Mouse (Mus musculus) kidney, postnatal 36 days (tissue): ENCODE measurements around the gene Eci1.
A peak's percentile ranks its signal among the peaks of the same experiment; 100 is the strongest.
"Not testable (repeated sequence)": the region's sequence is repeated elsewhere in the genome, so short reads cannot be mapped to it uniquely, and the experiment has no call there.

ENCODE experiments used
- DNase-seq, 2 experiments: peaks; one replicate each; pipeline ENCODE4 v3.0.0; 2021 to 2022; ENCODE audit warnings: mixed read lengths in 2 of 2

Gene Eci1

GRCm38 (mm10) chr17:24426471-24427169 is at the start of gene Eci1:
Gene Eci1, plus strand, starts transcription at chr17:24426641.
- DNase-seq, result peak; percentile 98 to 99

- no peak for DNase-seq
These were observed 47.9 kb upstream of the Eci1 start for GRCm38 (mm10) chr17:24378496-24378895.

- no peak for DNase-seq
These were observed 42.7 kb upstream of the Eci1 start for GRCm38 (mm10) chr17:24383789-24384188.

- no peak for DNase-seq
These were observed 37.7 kb upstream of the Eci1 start for GRCm38 (mm10) chr17:24388711-24389110.

GRCm38 (mm10) chr17:24389865-24390264 is 36.6 kb upstream of the Eci1 start:
- peak; percentile 51 to 82 for DNase-seq

GRCm38 (mm10) chr17:24391149-24391548 is 35.3 kb upstream of the Eci1 start:
- peak; percentile 9 to 57 for DNase-seq

GRCm38 (mm10) chr17:24393527-24393926 is 32.9 kb upstream of the Eci1 start:
- peak in 1 of 2 experiments; percentile 7 for DNase-seq

- DNase-seq, result peak in 1 of 2 experiments; percentile 25
These were observed 32.0 kb upstream of the Eci1 start for GRCm38 (mm10) chr17:24394456-24394855.

- no peak for DNase-seq
These were observed 24.1 kb upstream of the Eci1 start for GRCm38 (mm10) chr17:24402371-24402770.

- DNase-seq, result no peak
These were observed 19.2 kb upstream of the Eci1 start for GRCm38 (mm10) chr17:24407116-24407803.

GRCm38 (mm10) chr17:24413557-24414211 is 12.8 kb upstream of the Eci1 start:
- DNase-seq, result peak; percentile 21 to 53

GRCm38 (mm10) chr17:24414230-24414976 is 12.0 kb upstream of the Eci1 start, which contains the start of gene Rnps1:
Gene Rnps1, plus strand, starts transcription at chr17:24414565.
- peak; percentile 96 to 97 for DNase-seq

- no peak for DNase-seq
These were observed 11.4 kb upstream of the Eci1 start for GRCm38 (mm10) chr17:24415011-24415410.

- DNase-seq, result peak in 1 of 2 experiments; percentile 11
These were observed 10.3 kb upstream of the Eci1 start for GRCm38 (mm10) chr17:24416051-24416652.

GRCm38 (mm10) chr17:24423114-24423513 is 3.3 kb upstream of the Eci1 start:
- no peak for DNase-seq

GRCm38 (mm10) chr17:24424489-24424888 is 2.0 kb upstream of the Eci1 start:
- no peak for DNase-seq

GRCm38 (mm10) chr17:24425326-24425725 is 1.1 kb upstream of the Eci1 start:
- DNase-seq, result not testable (repeated sequence)

GRCm38 (mm10) chr17:24425905-24426304 is 536 bp upstream of the Eci1 start:
- no peak for DNase-seq

- DNase-seq, result peak; percentile 21 to 36
These were observed 723 bp downstream of the Eci1 start for GRCm38 (mm10) chr17:24427170-24427557.

- DNase-seq, result peak; percentile 60 to 81
These were observed 3.0 kb downstream of the Eci1 start for GRCm38 (mm10) chr17:24429201-24429983.

GRCm38 (mm10) chr17:24437016-24437415 is 10.6 kb downstream of the Eci1 start:
- peak; percentile 64 to 66 for DNase-seq

- no peak for DNase-seq
These were observed 13.9 kb downstream of the Eci1 start for GRCm38 (mm10) chr17:24440377-24440776.
